Mouse (Mus musculus) liver, embryonic 16.5 days (tissue): ENCODE measurements around the gene Zfp131. TPM values are rescaled to one million over a fixed set of nuclear protein-coding genes. Genes with fewer than 3 reads are reported as not detected.

Experiments
- ATAC-seq: fragments of 200-750 bp; cut with Nextera tagmentation; 2 replicates; pipeline ENCODE4 v1.8.0; 2017; ENCODE audit warnings: low read depth, mild to moderate bottlenecking, moderate number of reproducible peaks, moderate library complexity
- H3K27ac ChIP-seq: fragments of 300-500 bp; sonication (generic); 2 replicates; pipeline ENCODE4 v1.5.1; 2014; ENCODE audit warnings: mild to moderate bottlenecking, low read length
- H3K27me3 ChIP-seq: fragments of 300-500 bp; sonication (generic); 2 replicates; pipeline ENCODE4 v1.6.1; 2014; ENCODE audit warnings: low read depth, low read length, mixed read lengths; ENCODE audit not compliant: control insufficient read depth, insufficient read depth
- H3K36me3 ChIP-seq: fragments of 300-500 bp; sonication (generic); 2 replicates; pipeline ENCODE4 v1.6.1; 2014; ENCODE audit warnings: mild to moderate bottlenecking; ENCODE audit not compliant: control insufficient read depth, insufficient read depth
- H3K4me1 ChIP-seq: fragments of 300-500 bp; sonication (generic); 2 replicates; pipeline ENCODE4 v1.6.1; 2014; ENCODE audit warnings: low read depth, low read length, mixed read lengths; ENCODE audit not compliant: control insufficient read depth
- H3K4me2 ChIP-seq: fragments of 300-500 bp; sonication (generic); 2 replicates; pipeline ENCODE4 v1.6.1; 2014; ENCODE audit warnings: low read depth, low read length, mixed read lengths
- H3K4me3 ChIP-seq: fragments of 300-500 bp; sonication (generic); 2 replicates; pipeline ENCODE4 v1.5.1; 2014; ENCODE audit warnings: low read depth, mild to moderate bottlenecking, low read length
- H3K9ac ChIP-seq: fragments of 300-500 bp; sonication (generic); 2 replicates; pipeline ENCODE4 v1.6.1; 2014; ENCODE audit warnings: low read depth, low read length
- H3K9me3 ChIP-seq: fragments of 300-500 bp; sonication (generic); replicated peaks from 2 replicates; pipeline ENCODE4 v1.6.1; 2016; ENCODE audit warnings: low read length; ENCODE audit not compliant: control insufficient read depth
- WGBS: fragments of 180-500 bp; shearing (Covaris S2); extraction: QIAGEN DNeasy Blood & Tissue Kit; methylation state at CpG from one replicate; pipeline ENCODE4 v1.1.7; 2014; ENCODE audit not compliant: insufficient replicate concordance; 5-methylcytosine and 5-hydroxymethylcytosine counted together
- polyA plus RNA-seq: library from polyadenylated mRNA; unstranded; fragments of >200 nt; fragmentation: Nextera tagmentation; extraction: Ambion mirVana; gene quantifications from 2 replicates; pipeline ENCODE4 v1.2.1, GENCODE M21; 2015

Zfp131 gene
- polyA plus RNA-seq, 1 experiment from 2014 or later = 10.0 TPM

GRCm38 (mm10) chr13:119810031-119810430 is 19.3 kb upstream of the Zfp131 start:
- H3K9ac ChIP-seq = no peak overlapping the region
- H3K9me3 ChIP-seq = no peaks in the 10 kb centered on the region
- no peaks in the 10 kb centered on the region for H3K36me3 ChIP-seq
- WGBS = 74% methylated on average over 9 of the region's 9 CpGs
- ATAC-seq = no peak
- H3K4me2 ChIP-seq = no peak overlapping the region
- no peak overlapping the region for H3K4me3 ChIP-seq
- H3K27me3 ChIP-seq = no peaks in the 10 kb centered on the region
- no peaks in the 10 kb centered on the region for H3K4me1 ChIP-seq
- H3K27ac ChIP-seq = no peak overlapping the region

DNA sequence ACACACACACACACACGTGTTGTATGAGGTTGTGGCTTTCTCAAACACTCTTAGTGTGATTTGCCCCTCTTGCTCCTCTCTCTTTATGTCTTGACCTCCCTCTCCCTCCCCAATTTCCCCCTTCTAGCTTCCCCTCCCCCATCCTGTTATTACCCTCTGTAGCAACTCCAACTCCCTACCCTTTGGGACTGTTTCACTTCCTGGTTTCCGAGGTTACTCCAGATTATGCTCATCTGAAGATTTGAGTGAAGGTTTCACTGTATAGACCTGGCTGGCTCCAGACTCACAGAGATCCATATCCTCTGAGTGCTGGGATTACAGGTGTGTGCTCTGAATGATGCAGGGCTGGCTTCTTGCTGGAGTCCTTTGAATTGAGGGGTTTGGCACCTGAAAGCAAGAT is 18.2 kb upstream of the Zfp131 start:
- no peaks in the 10 kb centered on the region for H3K36me3 ChIP-seq
- H3K4me1 ChIP-seq = no peaks in the 10 kb centered on the region
- H3K4me3 ChIP-seq = no peak overlapping the region
- H3K9ac ChIP-seq = no peak overlapping the region
- 50% methylated on average over 2 of the region's 2 CpGs for WGBS
- no peak for ATAC-seq
- no peaks in the 10 kb centered on the region for H3K27me3 ChIP-seq
- no peak overlapping the region for H3K4me2 ChIP-seq
- H3K9me3 ChIP-seq = no peaks in the 10 kb centered on the region
- H3K27ac ChIP-seq = no peak overlapping the region

GRCm38 (mm10) chr13:119797656-119798055 is 7.0 kb upstream of the Zfp131 start:
- Histone ChIP-seq H3K4me2 (no peak overlapping the region), H3K9me3 (no peaks in the 10 kb centered on the region), H3K36me3 (no peaks in the 10 kb centered on the region), H3K4me1 (no peaks in the 10 kb centered on the region), H3K27ac (no peak overlapping the region), H3K9ac (no peak overlapping the region), H3K27me3 (no peaks in the 10 kb centered on the region), H3K4me3 (no peak overlapping the region)
- ATAC-seq = no peak
- 40% methylated on average over 4 of the region's 4 CpGs for WGBS

DNA sequence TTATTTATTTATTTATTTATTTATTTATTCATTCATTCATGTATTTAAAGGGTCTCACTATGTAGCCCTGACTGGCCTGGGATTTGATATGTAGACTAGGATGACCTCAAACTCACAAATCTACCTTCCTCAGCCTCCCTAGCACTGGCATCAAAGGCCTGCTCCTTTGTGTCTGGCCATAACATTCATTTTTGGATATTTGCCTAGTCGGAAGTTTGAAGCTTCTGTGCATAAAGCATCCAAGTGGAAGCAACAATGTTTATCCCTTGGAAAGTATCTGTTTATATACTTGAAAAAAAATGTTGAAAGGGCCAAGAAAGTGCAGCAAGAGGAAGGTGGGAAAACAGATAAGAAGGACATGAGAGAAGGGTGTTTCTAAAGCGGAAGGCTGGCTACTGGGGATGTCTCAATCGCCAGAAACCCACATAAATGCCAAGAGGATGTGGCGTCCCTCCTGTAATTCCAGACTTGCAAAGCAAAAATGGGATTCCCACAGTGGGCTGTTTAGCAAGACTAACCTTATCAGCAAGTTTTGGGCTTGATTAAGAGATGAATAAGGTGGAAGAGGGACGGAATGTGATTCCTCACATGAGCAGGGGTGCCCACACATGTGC is 2.2 kb upstream of the Zfp131 start:
- WGBS = 38% methylated on average over 5 of the region's 5 CpGs
- Histone ChIP-seq H3K9me3 (no peaks in the 10 kb centered on the region), H3K4me1 (peaks cover 13% of the 10 kb centered on the region), H3K27ac (no peak overlapping the region), H3K9ac (no peak overlapping the region), H3K36me3 (no peaks in the 10 kb centered on the region), H3K4me3 (no peak overlapping the region), H3K4me2 (no peak overlapping the region), H3K27me3 (no peaks in the 10 kb centered on the region)
- no peak for ATAC-seq

DNA sequence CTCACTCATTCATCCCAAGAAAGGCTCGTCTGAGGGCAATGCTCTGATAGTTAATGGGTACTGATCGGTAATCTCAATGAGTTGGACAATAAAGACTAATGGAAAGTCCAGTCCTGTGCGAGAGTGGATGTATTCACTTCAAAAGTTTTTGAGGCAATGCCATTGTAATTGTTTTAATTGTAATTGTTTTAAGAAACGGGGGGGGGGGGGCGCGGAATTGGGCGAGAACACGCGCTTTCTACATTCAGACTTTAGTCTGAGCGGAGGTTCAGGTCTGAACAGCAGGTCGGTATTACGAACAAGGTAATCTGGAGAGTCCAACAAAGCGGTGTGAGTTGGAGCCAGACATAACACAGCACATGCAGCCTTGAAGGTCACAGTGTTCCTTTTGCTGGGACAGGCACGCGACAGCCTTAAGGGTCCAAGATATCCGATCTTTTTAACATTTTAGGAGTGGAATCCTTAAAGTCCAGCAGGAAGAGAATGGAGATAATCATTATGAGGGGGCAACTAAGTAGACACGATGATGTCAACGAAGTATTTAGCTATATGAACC is 969 bp upstream of the Zfp131 start:
- no peak for ATAC-seq
- Histone ChIP-seq H3K27me3 (no peaks in the 10 kb centered on the region), H3K9me3 (no peaks in the 10 kb centered on the region), H3K36me3 (peaks cover 3% of the 10 kb centered on the region; the same call in 1 of the 2 replicates), H3K4me1 (peaks cover 13% of the 10 kb centered on the region), H3K4me3 (peak overlapping the region; percentile 92), H3K27ac (peak overlapping the region; percentile 89; the same call in 1 of the 2 replicates), H3K9ac (peak overlapping the region; percentile 92), H3K4me2 (peak overlapping the region; percentile 99)
- 3% methylated on average over 18 of the region's 18 CpGs for WGBS

GRCm38 (mm10) chr13:119789851-119790717 is 605 bp downstream of the Zfp131 start:
- Histone ChIP-seq H3K9ac (peak overlapping the region; percentile 92), H3K27ac (peak overlapping the region; percentile 87), H3K4me3 (peak overlapping the region; percentile 92), H3K4me2 (peak overlapping the region; percentile 83), H3K36me3 (peaks cover 4% of the 10 kb centered on the region), H3K4me1 (peaks cover 13% of the 10 kb centered on the region), H3K27me3 (no peaks in the 10 kb centered on the region), H3K9me3 (no peaks in the 10 kb centered on the region)
- peak; percentile 52 for ATAC-seq
- under 1% methylated on average over 53 of the region's 66 CpGs for WGBS

- 67% methylated on average over 4 of the region's 4 CpGs for WGBS
- Histone ChIP-seq H3K9me3 (no peaks in the 10 kb centered on the region), H3K4me1 (no peaks in the 10 kb centered on the region), H3K27me3 (no peaks in the 10 kb centered on the region), H3K4me3 (no peak overlapping the region), H3K27ac (no peak overlapping the region), H3K36me3 (peaks cover 27% of the 10 kb centered on the region), H3K4me2 (no peak overlapping the region), H3K9ac (no peak overlapping the region)
- no peak for ATAC-seq
Measured at GRCm38 (mm10) chr13:119783581-119783980, 7.1 kb downstream of the Zfp131 start.

DNA sequence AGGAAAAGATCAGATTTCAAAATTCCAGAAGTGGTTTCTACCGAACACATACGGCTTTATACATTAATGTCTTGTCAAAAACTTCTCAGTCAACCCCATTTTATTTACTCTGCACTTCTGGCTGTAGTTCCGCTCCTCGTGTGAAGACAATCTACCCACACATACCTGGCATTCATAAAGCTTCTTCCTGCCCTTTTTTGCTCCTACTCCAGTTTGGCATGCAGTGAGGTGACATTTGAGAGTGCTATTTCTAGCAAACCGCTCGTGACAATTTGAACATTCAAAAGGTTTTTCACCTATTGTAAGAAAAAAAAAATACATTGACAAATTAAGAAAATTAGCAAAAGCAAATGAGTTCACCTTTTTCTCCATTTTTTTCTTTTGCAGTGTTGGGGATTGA is 22.1 kb downstream of the Zfp131 start:
- WGBS = 85% methylated on average over 6 of the region's 6 CpGs
- no peaks in the 10 kb centered on the region for H3K27me3 ChIP-seq
- H3K27ac ChIP-seq = no peak overlapping the region
- ATAC-seq = no peak
- no peak overlapping the region for H3K9ac ChIP-seq
- peaks cover 28% of the 10 kb centered on the region for H3K36me3 ChIP-seq
- H3K4me1 ChIP-seq = no peaks in the 10 kb centered on the region
- H3K4me3 ChIP-seq = no peak overlapping the region
- no peak overlapping the region for H3K4me2 ChIP-seq
- no peaks in the 10 kb centered on the region for H3K9me3 ChIP-seq

- Histone ChIP-seq H3K27ac (no peak overlapping the region), H3K9ac (no peak overlapping the region), H3K4me1 (no peaks in the 10 kb centered on the region), H3K27me3 (no peaks in the 10 kb centered on the region), H3K4me3 (no peak overlapping the region), H3K4me2 (no peak overlapping the region), H3K36me3 (peaks cover 20% of the 10 kb centered on the region; the same call in 1 of the 2 replicates), H3K9me3 (no peaks in the 10 kb centered on the region)
- WGBS = 85% methylated on average over 7 of the region's 7 CpGs
- no peak for ATAC-seq
Measured at GRCm38 (mm10) chr13:119766480-119766879, 24.2 kb downstream of the Zfp131 start.
